Mouse (Mus musculus): ENCODE measurements around the gene Ttll3.

Ttll3 gene

GRCm38 (mm10) chr6:113455007-113455406 is 65.9 kb downstream of the Ttll3 start:
- no peak for DNase-seq (ENCODE audit: low read depth, low spot score)

GRCm38 (mm10) chr6:113457952-113458534 is 69.0 kb downstream of the Ttll3 start, which contains the start of gene Il17re:
Gene Il17re, plus strand, starts transcription at chr6:113458484.
- DNase-seq (ENCODE audit: low read depth, low spot score) = no peak

GRCm38 (mm10) chr6:113458635-113459034 is 69.6 kb downstream of the Ttll3 start:
- DNase-seq (ENCODE audit: low read depth, low spot score) = no peak

GRCm38 (mm10) chr6:113464040-113464439 is 75.0 kb downstream of the Ttll3 start:
- no peak for DNase-seq (ENCODE audit: low read depth, low spot score)

Data from 3T3-L1 (cell line).